Mouse (Mus musculus) forebrain, postnatal 0 days (tissue): ENCODE results near the gene Plekhg1. TPM values are rescaled to one million over a fixed set of nuclear protein-coding genes. Genes with fewer than 3 reads are reported as not detected.
A peak's percentile ranks its signal among the peaks of the same experiment; 100 is the strongest.

Source experiments
- ATAC-seq: fragments of 200-750 bp; cut with Nextera tagmentation; 2 replicates; pipeline ENCODE4 v1.8.0; 2017; ENCODE audit warnings: mild to moderate bottlenecking, moderate library complexity
- DNase-seq: peaks from one replicate; pipeline ENCODE4 v3.0.0-alpha.2; 2015
- H3K27ac ChIP-seq: fragments of 300-500 bp; sonication (generic); 2 replicates; pipeline ENCODE4 v1.5.1; 2014; ENCODE audit warnings: low read depth, mild to moderate bottlenecking, antibody characterized with exemption, low read length, moderate library complexity, mixed read lengths
- H3K27me3 ChIP-seq: fragments of 300-500 bp; sonication (generic); 2 replicates; pipeline ENCODE4 v1.6.1; 2014; ENCODE audit warnings: mild to moderate bottlenecking, low read length, mixed read lengths; ENCODE audit not compliant: insufficient read depth
- H3K36me3 ChIP-seq: fragments of 300-500 bp; sonication (generic); 2 replicates; pipeline ENCODE4 v1.6.1; 2014; ENCODE audit warnings: mild to moderate bottlenecking, moderate library complexity; ENCODE audit not compliant: insufficient read depth
- H3K4me1 ChIP-seq: fragments of 300-500 bp; sonication (generic); 2 replicates; pipeline ENCODE4 v1.6.1; 2014; ENCODE audit warnings: antibody characterized with exemption; ENCODE audit not compliant: insufficient read depth
- H3K4me2 ChIP-seq: fragments of 300-500 bp; sonication (generic); 2 replicates; pipeline ENCODE4 v1.6.1; 2014; ENCODE audit warnings: low read depth, mild to moderate bottlenecking, moderate library complexity
- H3K4me3 ChIP-seq: fragments of 300-500 bp; sonication (generic); 2 replicates; pipeline ENCODE4 v1.5.1; 2014; ENCODE audit warnings: low read depth, low read length, mixed read lengths
- H3K9ac ChIP-seq: fragments of 300-500 bp; sonication (generic); 2 replicates; pipeline ENCODE4 v1.6.1; 2014; ENCODE audit warnings: mild to moderate bottlenecking
- H3K9me3 ChIP-seq: fragments of 300-500 bp; sonication (generic); 2 replicates; pipeline ENCODE4 v1.6.1; 2016; ENCODE audit warnings: low read length
- CTCF ChIP-seq: sonication (generic); IDR thresholded peaks from 2 replicates; pipeline ENCODE4 v1.5.1; 2016; ENCODE audit warnings: antibody characterized with exemption, control low read depth, low read depth
- WGBS: fragments of 180-500 bp; shearing (Covaris S2); extraction: QIAGEN DNeasy Blood & Tissue Kit; methylation state at CpG from one replicate; pipeline ENCODE4 v1.1.7; 2014; 5-methylcytosine and 5-hydroxymethylcytosine counted together
- polyA plus RNA-seq: library from polyadenylated mRNA; unstranded; fragments of >200 nt; fragmentation: Nextera tagmentation; extraction: Ambion mirVana; gene quantifications from 2 replicates; pipeline ENCODE4 v1.2.1, GENCODE M21; 2015
- total RNA-seq: library from RNA; depleted of rRNA; stranded (reverse); fragments of >200 nt; gene quantifications from 2 replicates; pipeline ENCODE4 v1.2.3, GENCODE M21; 2014

Gene Plekhg1
- total and polyA plus RNA-seq, 2 experiments from 2014 or later, result 4.3 to 10.7 TPM

DNA sequence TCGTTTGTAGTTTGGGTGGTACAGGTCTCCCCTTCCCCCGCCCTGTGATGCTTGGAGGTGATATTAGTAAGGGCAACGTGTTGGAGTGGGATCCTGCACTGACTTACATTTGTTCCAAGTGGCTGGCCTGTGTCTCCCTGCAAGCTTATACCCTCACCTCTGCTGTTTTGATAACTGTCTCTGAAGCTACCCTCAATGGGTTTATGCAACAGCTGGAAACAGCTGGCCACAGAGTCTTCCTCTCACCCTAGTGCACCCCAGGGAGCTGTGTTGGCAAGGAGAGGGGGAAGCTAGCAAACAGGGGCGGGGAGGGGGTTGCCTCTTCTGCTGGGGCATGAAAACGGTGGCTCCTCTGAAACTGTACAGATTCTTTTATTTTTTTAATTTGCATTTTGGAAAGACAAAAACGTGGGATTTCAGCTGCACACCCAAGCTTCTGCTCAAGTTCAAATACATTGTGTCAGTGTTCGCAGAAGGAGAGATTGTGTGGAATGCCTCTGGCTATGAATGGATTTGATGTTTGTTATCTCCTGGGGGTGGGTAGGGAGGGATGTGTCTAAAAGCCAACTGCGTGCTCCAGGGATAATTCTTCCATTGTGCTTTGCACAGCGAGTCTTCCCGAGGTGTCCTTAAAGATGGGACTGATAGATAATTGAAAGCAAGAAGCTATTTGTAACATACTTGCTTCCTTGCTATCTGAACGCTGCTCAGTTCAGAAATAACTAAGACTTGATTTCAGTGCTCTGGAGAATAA, 119.0 kb downstream of the Plekhg1 start:
- Histone ChIP-seq H3K36me3 (no peaks in the 10 kb centered on the region), H3K4me1 (0 out of 2 replicates have a peak, but pooled peaks cover 3% of the 10 kb centered on the region), H3K4me2 (no peak overlapping the region), H3K27me3 (no peaks in the 10 kb centered on the region), H3K27ac (no peak overlapping the region), H3K9me3 (no peaks in the 10 kb centered on the region), H3K9ac (no peak overlapping the region), H3K4me3 (no peak overlapping the region)
- ATAC-seq, result no peak
- 31% methylated on average over 11 of the region's 11 CpGs for WGBS
- no peak for DNase-seq
- TF ChIP-seq CTCF, result no peak

DNA sequence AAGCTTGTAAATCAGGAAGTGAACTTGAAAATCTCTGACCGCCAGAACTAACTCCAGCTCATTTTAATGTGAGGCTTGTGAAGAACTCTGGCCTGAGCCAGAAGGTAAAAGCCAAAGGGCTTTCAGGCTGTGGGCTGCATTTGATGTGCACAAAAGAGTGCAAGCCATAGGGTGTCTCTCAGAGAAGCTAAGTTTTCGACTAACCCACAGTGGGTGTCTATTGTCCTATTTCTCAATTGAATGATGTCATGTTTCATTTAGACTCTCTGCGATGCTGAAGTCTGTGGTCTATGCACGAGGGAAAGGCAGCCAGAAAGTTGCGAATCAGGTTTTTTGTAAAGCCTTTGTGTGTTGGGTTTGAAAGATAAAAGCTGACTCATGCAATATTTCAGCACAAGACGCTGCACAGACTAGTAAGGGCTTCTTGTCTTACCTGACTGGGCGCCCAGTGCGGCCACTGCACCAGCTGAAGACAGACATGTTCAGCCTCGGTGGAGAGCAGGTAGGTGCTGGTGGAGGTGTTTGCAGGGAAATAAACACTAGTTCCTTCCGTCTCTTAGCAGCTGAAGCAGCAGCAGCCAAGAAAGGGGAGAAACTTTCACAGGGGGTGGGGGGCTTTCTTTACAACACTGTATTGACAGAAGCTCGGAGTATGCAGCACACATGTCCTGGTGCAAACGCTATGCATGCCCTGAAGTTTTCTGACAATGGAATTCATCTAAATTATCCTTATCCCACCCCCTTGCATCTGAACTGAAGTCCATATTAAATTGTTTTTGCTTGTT, 123.4 kb downstream of the Plekhg1 start:
- H3K4me2 ChIP-seq, result peak overlapping the region; percentile 46
- WGBS, result 4% methylated on average over 12 of the region's 12 CpGs
- 0 out of 2 replicates have a peak overlapping the region, but pooled peaks have one; percentile 16 for H3K4me3 ChIP-seq
- no peaks in the 10 kb centered on the region for H3K36me3 ChIP-seq
- no peaks in the 10 kb centered on the region for H3K9me3 ChIP-seq
- peak overlapping the region; percentile 18; the same call in 1 of the 2 replicates for H3K9ac ChIP-seq
- DNase-seq, result peak; percentile 36
- H3K27ac ChIP-seq, result no peak overlapping the region
- 0 out of 2 replicates have a peak, but pooled peaks cover 3% of the 10 kb centered on the region for H3K4me1 ChIP-seq
- TF ChIP-seq CTCF, result no peak
- no peaks in the 10 kb centered on the region for H3K27me3 ChIP-seq
- ATAC-seq, result peak; percentile 69

DNA sequence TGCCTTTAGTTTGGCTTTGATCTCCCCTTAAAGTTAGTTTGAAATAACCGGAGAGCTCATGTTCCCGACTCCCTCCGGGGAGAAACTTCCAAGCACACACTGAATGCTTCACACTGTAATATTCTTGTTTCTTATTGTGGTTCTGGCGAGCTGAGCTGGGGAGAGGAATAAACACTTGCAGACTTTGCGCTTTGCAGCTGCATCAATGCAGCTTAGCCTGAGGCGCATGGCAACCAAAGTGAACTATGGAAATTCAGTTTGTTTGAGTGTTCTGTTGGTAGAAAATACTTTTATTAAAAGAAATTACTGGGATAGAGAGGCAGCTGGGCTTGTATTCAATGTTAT, 124.0 kb downstream of the Plekhg1 start:
- no peaks in the 10 kb centered on the region for H3K9me3 ChIP-seq
- peak overlapping the region; percentile 46 for H3K4me2 ChIP-seq
- TF ChIP-seq CTCF, result no peak
- ATAC-seq (peak; percentile 54; the same call in 1 of the 2 replicates), DNase-seq (no peak)
- 0 out of 2 replicates have a peak, but pooled peaks cover 3% of the 10 kb centered on the region for H3K4me1 ChIP-seq
- no peaks in the 10 kb centered on the region for H3K36me3 ChIP-seq
- H3K9ac ChIP-seq, result no peak overlapping the region
- H3K27ac ChIP-seq, result no peak overlapping the region
- 0 out of 2 replicates have a peak overlapping the region, but pooled peaks have one; percentile 16 for H3K4me3 ChIP-seq
- WGBS, result 4% methylated on average over 6 of the region's 6 CpGs
- no peaks in the 10 kb centered on the region for H3K27me3 ChIP-seq

DNA sequence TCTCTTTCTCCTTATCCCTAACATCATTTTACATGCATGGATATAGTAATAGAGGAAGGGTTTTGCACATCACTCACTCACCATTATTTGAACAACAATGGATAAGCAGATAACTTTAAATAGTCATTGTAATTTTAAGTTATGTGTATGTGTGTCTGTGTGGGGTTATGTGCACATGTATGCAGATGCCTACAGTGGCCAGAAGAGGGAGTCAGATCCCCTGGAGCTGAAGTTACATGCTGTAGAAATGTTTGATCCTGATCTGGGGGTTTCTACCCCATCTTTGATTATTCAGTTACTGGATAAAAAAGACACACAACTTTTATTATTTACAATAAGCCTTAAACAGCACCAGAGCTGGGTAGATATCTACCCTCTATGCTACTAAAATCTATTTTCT, 127.1 kb downstream of the Plekhg1 start:
- DNase-seq (no peak), ATAC-seq (no peak)
- H3K4me2 ChIP-seq, result no peak overlapping the region
- no peak for TF ChIP-seq CTCF
- no peaks in the 10 kb centered on the region for H3K36me3 ChIP-seq
- H3K9me3 ChIP-seq, result no peaks in the 10 kb centered on the region
- no peak overlapping the region for H3K4me3 ChIP-seq
- H3K4me1 ChIP-seq, result no peaks in the 10 kb centered on the region
- H3K9ac ChIP-seq, result no peak overlapping the region
- no peaks in the 10 kb centered on the region for H3K27me3 ChIP-seq
- no peak overlapping the region for H3K27ac ChIP-seq

DNA sequence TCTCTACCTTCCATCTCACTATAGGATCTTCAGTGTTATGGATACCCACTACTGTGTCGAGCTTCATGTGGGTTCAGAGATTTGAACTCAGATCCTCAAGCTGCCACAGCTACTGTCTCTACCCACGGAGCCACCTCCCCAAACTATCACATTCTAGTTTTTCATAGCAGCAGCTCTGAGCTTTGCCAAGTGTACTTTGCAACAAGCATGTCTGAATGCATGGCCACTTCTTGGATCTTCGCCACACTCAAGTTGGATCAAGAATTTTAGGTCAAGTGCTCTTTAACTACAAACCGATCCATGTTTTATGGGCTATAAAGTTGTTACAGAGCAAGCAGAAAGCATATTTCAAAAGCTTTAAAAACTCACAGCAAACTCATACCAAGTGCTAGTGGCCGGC, 130.7 kb downstream of the Plekhg1 start:
- Histone ChIP-seq H3K27me3 (no peaks in the 10 kb centered on the region), H3K27ac (no peak overlapping the region), H3K4me2 (no peak overlapping the region), H3K9me3 (no peaks in the 10 kb centered on the region), H3K4me3 (no peak overlapping the region), H3K9ac (no peak overlapping the region), H3K4me1 (no peaks in the 10 kb centered on the region), H3K36me3 (no peaks in the 10 kb centered on the region)
- TF ChIP-seq CTCF, result no peak
- 87% methylated on average over 5 of the region's 5 CpGs for WGBS
- DNase-seq (no peak), ATAC-seq (no peak)

DNA sequence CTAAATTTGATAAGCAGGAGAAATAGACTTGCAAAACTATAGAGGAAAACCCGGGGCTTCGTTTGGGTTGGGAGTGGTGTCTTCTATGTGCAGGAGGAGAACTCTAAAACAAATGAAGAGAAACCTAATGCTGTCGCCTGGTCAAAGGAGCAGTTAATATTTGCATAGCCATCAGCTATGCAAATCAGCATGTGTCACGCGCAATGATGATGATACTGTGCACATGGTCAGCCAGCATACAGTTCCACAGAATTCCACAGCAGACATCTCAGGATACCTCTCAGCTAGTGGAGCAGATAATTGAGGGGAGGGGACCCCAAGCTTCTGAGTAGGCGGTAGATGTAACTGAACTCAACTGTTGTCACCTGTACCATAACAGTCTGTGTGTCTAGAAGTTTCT, 133.3 kb downstream of the Plekhg1 start:
- no peaks in the 10 kb centered on the region for H3K36me3 ChIP-seq
- H3K9me3 ChIP-seq, result no peaks in the 10 kb centered on the region
- WGBS, result 90% methylated on average over 6 of the region's 6 CpGs
- no peaks in the 10 kb centered on the region for H3K4me1 ChIP-seq
- no peak for DNase-seq
- no peak for TF ChIP-seq CTCF
- no peaks in the 10 kb centered on the region for H3K27me3 ChIP-seq
- no peak overlapping the region for H3K27ac ChIP-seq
- H3K4me2 ChIP-seq, result no peak overlapping the region
- H3K4me3 ChIP-seq, result no peak overlapping the region
- no peak overlapping the region for H3K9ac ChIP-seq
- ATAC-seq, result no peak
